Mouse (Mus musculus) layer of hippocampus, postnatal 25 days (tissue): ENCODE data around the gene Lrrc74a. TPM values are rescaled to one million over a fixed set of nuclear protein-coding genes. Genes with fewer than 3 reads are reported as not detected.

ENCODE experiments used
- DNase-seq, 2 experiments: peaks; one replicate each; pipeline ENCODE4 v3.0.0; 2022; ENCODE audit warnings: mixed read lengths in 2 of 2, low spot score in 1 of 2; ENCODE audit errors: extremely low spot score in 1 of 2
- total RNA-seq, 2 experiments: library from RNA; stranded (reverse); gene quantifications; 2 replicates each; pipeline ENCODE4 v1.2.3; 2021

Gene Lrrc74a
- total RNA-seq, 2 experiments from 2014 or later = not detected

- DNase-seq = no peak
Measured at GRCm38 (mm10) chr12:86716962-86717361, 17.2 kb upstream of the Lrrc74a start.

- no peak for DNase-seq
Measured at GRCm38 (mm10) chr12:86719961-86720639, 14.1 kb upstream of the Lrrc74a start.

GRCm38 (mm10) chr12:86721453-86721852 lies 12.7 kb upstream of the Lrrc74a start:
- no peak for DNase-seq

GRCm38 (mm10) chr12:86724300-86724699 lies 9.9 kb upstream of the Lrrc74a start:
- no peak for DNase-seq

GRCm38 (mm10) chr12:86725706-86726105 lies 8.5 kb upstream of the Lrrc74a start:
- DNase-seq = peak in 1 of 2 experiments; percentile 25

GRCm38 (mm10) chr12:86726120-86726640 lies 8.0 kb upstream of the Lrrc74a start, which contains the start of gene Angel1:
Gene Angel1 (minus strand): TSS chr12:86726460.
- DNase-seq = peak; percentile 79 to 83

GRCm38 (mm10) chr12:86761036-86761435 lies 26.9 kb downstream of the Lrrc74a start:
- DNase-seq = no peak

GRCm38 (mm10) chr12:86764060-86764459 lies 29.9 kb downstream of the Lrrc74a start:
- DNase-seq = no peak

- no peak for DNase-seq
Measured at GRCm38 (mm10) chr12:86766467-86766866, 32.3 kb downstream of the Lrrc74a start.

- peak in 1 of 2 experiments; percentile 67 for DNase-seq
Measured at GRCm38 (mm10) chr12:86767868-86768631, 33.9 kb downstream of the Lrrc74a start.

GRCm38 (mm10) chr12:86768986-86769580 lies 34.9 kb downstream of the Lrrc74a start:
- peak; percentile 86 to 96 for DNase-seq

GRCm38 (mm10) chr12:86769819-86770218 lies 35.6 kb downstream of the Lrrc74a start:
- no peak for DNase-seq

- no peak for DNase-seq
Measured at GRCm38 (mm10) chr12:86770261-86770670, 36.1 kb downstream of the Lrrc74a start.

- DNase-seq = no peak
Measured at GRCm38 (mm10) chr12:86770927-86771326, 36.8 kb downstream of the Lrrc74a start.

GRCm38 (mm10) chr12:86771823-86772427 lies 37.8 kb downstream of the Lrrc74a start:
- peak; percentile 84 to 99 for DNase-seq

GRCm38 (mm10) chr12:86772551-86772950 lies 38.4 kb downstream of the Lrrc74a start:
- no peak for DNase-seq

GRCm38 (mm10) chr12:86775561-86776280 lies 41.6 kb downstream of the Lrrc74a start:
- DNase-seq = no peak

GRCm38 (mm10) chr12:86776341-86776860 lies 42.2 kb downstream of the Lrrc74a start:
- DNase-seq = no peak

GRCm38 (mm10) chr12:86778531-86778930 lies 44.4 kb downstream of the Lrrc74a start:
- no peak for DNase-seq
